Mouse (Mus musculus) CD4-positive, CD25-positive, alpha-beta regulatory T cell, adult 2 months (primary cell): ENCODE data around the gene Med21.

ENCODE experiments used
- DNase-seq: peaks from one replicate; pipeline ENCODE4 v3.0.0-alpha.2; 2012; ENCODE audit warnings: low read depth, low spot score

Med21 gene

DNA sequence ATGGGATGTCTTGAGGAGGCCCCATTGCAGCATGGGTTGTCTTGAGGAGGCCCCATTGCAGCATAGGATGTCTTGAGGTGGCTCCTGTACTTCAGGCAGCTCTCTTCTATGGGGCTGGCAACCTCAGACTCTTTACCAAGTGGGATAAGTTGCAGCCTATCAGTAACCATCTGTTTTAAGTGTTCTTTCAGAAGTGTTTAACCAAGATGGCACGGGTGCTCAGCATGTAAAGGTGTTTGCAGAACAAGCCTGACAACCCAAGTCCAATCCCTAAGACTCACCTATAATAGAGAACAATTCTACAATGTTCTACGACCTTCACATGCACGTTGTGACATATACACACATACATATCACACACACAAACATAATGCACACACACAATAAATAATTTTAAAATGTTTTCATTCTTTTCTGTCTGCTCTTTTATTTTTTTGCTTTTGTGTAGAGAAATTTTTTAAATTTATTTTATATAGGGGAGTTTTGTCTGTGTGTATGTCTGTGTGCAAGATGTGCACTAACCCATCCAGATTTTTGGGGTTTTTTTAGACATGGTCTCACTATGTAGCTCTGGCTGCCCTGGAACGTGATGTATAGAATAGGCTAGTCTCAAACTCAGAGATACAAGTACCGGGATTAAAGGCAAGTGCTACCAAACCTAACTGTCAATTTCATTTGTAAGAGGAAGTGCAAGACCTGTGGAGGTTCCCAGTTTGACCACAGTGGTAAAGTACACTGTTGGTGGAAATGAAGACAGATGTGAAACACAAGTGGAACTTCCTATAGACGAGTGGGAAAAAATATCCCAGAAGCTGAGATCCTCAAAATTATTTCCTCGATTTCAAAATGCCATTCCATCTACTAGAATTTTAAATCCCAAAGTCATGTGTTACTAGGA is 2.0 kb upstream of the Med21 start:
- DNase-seq: no peak

DNA sequence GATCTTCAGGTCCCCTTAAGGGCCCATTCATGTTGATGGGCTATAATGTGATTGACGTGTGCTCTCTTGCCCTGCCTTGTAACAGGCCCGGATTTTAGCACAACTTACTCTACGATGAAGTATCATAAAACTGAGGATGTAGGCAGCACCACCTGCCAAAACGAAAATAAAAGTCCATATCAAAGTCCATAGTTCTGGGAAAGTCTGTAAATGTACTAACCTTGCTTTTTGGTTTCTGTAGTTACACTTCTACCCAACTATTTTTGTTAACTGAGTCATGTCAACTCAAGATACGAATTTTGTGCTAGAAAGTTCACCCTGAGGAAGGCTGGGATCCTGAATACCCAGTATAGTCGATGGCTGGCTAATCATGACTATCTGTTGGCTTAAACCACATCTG is 1.4 kb upstream of the Med21 start:
- DNase-seq: no peak

DNA sequence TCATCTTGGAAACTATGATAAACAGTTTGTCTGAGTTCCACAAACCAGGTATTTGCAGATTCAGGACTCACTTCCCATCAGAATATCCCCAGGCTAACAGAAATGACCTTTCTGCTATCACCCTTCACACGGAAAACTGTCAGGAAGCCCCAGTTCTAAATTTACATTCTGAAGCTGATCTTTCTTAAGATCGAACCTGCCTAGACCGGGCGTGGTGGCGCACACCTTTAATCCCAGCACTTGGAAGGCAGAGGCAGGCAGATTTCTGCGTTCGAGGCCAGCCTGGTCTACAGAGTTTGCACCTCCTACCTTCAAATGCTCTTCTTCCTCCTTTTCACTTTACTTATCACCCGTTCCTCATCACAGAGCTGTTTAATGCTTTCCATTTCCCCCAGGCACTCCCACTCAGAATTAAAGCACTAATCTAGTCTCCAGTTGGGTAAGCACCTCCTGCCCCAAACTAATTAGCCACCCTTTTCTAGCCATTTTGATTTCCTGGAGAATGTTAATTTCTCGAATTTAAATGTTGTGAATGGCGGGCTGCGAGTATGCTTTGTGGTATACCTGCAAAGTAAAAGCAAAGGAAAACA is 631 bp upstream of the Med21 start:
- DNase-seq: no peak

DNA sequence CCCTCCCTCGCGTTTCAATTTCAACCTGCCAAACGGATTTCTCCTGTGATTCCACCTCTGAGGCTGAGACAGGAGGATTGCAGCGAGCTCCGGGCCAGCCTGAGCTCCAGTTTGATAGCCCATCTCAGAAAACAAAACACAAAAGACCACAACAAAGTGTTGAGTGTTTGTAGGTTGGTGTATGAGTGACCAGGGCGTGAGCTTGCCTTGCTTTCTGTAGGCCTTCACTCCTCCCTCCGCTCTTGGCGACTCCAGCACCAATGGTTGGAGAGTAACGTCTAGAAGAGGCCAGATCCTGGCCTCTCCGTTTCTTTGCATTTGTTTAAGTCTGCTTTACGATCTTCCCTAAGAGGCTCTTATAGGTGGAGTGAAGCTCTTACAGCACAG is 830 bp downstream of the Med21 start:
- DNase-seq: no peak

DNA sequence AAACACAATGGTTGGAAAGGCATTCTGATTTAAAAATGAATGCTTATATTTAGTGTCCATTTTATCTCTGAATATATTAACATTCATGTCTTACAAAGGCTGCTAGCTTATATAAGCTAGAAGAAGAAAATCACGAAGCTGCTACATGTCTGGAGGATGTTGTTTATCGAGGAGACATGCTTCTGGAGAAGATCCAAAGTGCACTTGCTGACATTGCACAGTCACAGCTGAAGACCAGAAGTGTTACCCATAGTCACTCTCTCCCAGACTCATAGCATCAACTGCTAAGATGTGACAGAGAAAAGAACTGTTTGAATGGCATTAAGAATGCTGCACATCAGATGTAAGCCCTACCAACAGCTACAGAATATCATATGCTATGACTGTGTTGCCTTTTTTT is 7.7 kb downstream of the Med21 start:
- DNase-seq: no peak

DNA sequence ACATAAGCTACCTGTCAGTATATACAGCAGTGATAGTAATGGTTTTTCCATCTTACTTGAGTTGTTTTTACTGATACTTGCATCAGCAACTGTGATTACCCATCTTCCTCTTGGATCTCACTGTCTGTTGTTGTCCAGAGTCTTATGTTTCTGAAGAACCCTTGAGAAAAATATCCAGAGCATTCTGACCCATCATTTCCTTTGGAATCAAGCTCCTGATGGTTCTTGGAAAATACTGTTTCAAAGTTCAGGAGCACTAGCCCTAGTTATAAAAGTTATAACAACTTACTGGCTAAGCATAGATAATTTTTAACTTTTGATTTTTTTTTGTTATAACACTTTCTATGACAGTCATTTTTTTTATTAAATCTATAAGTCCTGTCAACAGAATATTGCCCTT is 9.1 kb downstream of the Med21 start:
- no peak for DNase-seq

DNA sequence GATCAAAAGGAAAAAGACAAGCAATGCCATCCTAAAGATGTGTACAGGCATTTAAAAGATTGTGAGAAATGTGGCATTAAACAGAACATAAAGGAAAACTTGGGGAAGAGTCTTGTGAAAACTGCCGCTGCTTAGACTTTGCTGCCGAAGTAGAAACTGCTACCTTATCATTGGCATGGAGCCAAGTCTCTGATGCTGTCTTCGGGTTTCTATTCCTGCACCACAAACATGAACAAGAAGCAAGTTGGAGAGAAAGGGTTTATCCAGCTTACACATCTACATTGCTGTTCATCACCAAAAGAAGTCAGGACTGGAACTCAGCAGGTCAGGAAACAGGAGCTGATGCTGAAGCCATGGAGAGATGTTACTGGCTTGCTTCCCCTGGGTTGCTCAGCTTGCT is 10.8 kb downstream of the Med21 start:
- DNase-seq: peak; percentile 18

DNA sequence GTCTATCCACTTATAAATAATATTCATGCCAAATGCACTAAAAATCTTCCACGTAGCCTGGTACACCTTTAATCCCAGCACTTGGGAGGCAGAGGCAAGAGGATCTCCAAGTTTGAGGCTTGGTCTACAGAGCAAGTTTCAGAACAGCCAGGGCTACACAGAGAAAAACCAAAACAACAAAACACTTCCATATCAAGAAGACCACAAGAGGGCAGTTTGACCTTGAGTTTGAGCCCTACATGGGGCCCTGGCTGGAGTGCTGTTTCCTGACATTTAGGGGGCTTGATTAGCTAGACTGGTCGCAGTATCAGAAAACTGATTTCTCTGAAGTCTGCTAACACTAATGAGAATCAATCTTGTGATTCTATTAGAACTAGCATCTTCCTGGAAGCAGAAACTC is 18.2 kb downstream of the Med21 start:
- peak; percentile 17 for DNase-seq

DNA sequence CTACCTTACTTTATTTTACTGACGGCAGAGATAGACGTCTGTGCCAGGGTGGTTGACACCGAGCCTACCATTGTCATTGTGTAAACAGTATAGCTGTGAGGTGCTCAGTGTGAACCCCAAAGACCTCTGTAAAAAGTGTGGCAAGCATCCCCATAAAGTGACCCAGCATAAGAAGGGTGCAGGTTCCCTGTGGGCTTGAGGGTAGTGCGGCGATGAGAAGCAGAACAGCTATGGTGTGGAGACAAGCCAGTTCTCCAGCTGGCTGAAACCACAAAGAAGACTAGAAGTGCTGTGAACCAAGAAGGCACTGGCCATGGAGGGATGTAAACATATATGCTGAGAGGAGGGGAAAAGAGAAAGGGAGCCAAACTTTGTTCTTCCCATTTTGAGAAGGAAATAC is 19.3 kb downstream of the Med21 start:
- DNase-seq: no peak

DNA sequence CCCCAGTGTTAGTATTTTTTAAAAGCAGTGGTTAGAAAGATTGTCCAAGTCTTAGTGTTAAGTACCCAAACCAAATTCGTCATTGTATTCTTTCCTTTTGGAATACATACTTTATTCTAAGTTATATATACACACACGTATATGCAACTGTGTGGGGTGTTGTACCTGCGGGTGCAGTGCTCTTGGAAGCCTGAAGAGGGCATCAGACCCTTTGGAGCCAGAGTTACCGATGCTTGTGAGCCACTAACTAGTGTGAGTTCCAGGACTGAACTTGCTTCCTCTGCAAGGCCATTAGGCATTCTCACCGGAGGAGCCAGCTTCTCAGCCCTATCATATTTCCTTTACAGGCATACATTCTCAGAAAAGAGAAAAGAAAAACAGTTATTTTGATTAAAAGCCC is 20.3 kb downstream of the Med21 start:
- peak; percentile 68 for DNase-seq

DNA sequence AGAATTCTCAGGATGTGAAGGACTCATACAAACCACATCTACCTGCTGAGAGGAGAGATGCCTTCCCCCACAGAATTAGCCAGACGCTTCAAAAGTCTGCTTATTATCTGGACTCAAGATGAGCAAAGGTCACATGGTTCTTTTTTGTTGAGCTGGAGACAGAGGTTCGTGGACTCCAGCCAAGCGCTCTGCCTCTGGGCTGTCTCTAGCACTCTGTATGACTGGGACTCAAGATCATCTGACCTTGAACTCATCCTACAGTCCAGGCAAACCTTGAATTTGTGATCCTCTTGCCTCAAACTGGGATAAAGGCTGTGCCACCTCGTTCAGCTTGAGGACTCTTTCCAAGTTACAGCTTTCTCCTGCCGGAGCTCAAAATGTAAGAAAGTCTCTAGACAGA is 21.8 kb downstream of the Med21 start:
- DNase-seq: no peak

DNA sequence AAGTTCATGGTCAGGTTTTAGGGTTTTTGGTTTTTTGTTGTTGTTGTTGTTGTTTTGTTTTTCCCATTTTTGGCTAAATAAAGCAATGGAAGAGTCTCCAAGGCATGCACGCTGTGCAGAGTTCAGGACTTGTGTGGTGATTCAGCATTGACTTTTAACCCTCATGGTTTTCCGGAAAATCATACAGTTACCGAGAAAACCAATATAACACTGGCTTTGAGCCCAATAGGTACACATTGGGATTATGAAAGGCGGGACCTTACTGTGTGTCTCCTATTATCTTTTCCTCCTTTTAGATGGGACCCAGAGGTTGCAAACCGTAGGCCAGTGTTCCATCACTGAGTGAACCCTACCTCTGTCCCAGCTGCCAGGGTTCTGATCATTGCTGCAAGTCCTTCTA is 22.6 kb downstream of the Med21 start:
- no peak for DNase-seq

DNA sequence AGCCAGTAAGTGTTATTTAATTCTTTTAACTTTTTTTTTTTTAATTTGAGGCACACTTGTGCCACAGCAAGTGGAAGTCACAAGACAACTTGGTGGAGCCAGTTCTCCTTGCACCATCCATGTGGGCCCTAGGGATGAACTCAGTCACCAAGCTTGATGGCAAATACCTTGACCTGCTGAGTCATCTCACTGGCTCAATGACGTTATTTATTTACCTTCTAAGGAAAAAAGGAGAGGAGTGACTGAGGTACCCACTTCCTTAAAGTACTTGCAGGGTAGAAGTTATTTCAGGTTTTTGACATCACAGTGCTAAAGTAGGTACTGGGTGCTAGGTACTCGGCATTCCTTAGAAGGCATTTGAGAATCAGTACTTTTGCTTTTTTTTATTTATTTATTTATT is 23.1 kb downstream of the Med21 start:
- DNase-seq: no peak

DNA sequence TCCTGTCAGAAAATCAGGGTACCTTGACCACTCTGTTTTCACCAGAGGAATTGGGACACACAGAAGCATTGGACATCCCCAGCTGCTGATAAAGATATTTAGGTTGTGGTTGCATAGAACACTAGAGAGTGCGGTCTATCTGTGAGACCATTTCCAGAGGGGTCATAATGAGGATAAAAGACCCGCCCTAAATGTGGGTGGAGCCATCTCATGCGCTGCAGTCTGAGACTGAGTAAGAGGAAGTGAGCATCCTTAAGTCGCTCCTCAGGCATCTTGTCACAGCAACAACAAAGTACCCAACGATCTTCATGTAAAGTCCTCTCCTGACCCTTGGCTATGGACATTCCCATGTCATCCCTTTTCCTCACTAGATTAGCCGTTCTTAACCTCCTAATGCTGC is 24.5 kb downstream of the Med21 start:
- DNase-seq: no peak

DNA sequence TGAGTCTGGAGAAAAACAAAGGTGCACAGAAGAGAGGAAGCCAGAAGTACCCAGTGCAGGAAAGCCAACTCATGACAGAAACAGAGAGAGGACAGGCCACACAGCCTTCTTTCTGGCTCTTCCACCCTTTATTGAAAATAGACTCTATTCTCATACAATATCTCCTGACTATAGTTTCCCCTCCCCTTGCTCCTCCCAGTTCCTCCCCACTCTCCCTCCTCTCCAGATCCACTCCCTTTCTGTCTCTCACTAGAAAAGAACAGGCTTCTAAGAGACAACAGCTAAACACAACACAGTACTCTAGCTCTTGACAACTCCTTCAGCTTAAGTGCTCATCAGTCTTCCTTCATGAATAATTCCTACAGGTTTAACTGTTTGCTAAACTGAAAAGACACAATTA is 26.3 kb downstream of the Med21 start:
- no peak for DNase-seq

DNA sequence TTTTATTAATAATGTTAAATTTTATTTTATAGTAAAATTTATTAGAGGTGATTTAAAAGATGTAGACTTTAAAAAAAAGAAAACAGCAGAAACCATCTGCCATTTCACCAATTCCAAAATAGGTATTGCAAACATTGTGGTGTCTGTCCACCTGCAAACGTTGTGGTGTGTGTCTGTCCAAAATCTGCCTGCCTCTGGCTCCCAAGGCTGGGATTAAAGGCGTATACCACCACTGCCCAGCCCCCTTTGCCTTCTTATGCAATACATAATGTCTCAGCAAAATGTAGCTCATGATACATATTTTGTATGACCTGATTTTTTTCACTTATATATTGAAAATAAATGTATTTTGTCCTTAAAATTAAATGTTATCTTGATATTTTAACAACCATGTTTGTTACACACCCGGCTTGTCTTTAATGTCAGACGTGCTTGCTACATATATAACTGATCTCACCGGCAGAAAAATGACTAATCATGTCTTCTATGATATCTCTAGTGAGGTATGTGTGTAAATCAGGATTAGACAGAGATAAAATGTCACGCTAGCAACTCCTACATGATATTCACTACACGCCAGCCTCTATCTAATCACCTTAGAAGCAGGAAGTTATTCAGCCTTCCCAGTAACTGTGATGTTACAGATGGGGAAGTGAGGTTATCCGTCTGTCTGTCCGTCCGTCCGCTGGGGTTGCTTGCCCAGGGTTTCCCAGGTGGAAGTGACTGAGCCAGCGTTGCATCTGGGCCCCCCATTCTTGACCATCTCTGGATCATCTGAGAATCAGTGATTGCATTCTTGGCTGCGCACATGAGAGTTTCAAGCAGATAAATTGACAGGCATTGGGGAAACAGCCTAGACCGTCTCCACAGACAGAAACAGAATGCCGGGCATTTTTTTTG is 28.9 kb downstream of the Med21 start:
- no peak for DNase-seq

DNA sequence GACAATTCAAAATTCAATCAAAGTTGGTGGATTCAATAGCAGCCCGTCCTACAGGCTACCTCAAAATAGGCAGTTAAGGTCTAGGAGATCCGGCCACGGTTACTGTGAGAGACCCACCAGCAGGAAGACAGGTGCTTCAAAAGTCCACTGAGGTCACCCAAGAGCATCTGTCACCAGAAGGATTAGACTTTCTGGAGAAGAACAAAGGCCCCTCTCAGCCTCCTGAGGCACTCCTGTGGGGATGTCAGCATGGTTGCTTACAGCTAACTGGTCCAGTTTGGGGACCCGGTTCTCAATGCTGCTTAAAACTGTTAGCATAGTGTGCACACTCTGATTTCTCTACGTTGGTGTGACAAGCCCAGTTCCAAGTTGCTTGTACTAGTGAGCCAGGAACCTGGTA is 29.8 kb downstream of the Med21 start:
- DNase-seq: no peak

DNA sequence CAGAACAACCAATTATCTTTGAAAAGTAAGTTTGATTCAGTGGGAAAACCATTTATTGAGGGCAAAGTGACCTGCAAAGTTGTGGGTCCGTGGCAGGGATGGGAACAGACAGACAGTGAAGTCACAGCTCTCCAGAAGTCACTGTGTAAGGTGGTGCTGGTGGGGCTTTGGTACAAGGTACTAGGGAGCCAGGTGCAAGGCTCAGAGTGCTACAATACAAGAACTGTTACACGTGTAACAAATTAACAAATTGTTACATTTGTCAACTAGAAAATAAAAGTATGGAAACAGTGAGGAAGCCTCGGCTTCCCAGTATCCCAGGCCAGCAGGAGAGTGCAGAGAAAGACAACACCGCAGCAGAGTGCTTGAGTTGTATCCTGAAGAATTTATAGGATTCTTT is 31.3 kb downstream of the Med21 start:
- DNase-seq: no peak

DNA sequence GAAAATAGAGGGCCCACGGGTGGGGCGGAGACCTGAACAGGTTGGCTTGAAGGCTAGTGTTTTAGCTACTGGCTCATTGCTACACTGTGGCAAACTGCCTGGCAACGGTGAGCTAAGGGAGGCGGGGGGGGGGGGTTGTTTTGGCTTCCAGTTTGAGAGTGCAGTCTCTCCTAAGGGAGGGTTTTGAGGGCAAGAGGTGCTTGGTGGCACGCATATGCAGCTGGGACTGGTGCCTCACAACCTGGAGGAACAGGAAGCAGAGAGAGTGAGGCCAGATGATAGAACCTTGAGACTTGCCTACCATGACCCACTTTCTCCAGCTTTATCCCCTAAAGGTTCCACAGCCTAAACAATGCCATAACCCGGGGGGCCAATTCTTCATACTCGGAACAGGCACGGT is 32.1 kb downstream of the Med21 start:
- DNase-seq: no peak

DNA sequence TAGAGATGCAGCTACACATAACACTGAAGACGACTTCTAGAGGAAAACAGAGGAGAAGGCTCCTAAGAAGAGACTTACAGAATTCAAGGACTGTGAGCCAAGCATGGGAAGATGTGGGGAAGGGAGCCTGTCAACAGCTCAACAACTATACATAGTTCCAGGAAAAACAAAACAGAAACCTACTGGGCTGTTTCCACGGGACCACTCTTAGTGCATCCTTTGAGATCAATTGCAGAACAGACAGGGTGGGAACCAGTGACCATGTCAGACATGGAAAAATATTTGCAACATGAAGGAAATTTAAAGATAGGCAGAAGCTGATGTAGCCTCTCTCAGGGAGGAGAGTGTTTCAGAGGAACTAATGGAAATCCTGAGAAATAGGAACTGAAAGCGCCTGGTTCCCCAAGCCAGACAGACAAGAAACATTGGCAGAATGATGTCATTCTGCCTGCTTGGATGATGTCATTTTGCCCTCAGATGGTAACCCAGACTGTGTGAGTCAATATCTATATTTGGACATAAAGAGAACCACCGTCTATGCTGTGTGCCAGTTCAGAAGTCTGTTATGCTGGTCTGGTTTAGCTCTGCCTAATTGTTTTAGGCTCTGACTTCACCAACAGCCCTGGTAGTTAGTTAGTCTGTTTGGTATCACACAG is 32.7 kb downstream of the Med21 start:
- peak; percentile 11 for DNase-seq

DNA sequence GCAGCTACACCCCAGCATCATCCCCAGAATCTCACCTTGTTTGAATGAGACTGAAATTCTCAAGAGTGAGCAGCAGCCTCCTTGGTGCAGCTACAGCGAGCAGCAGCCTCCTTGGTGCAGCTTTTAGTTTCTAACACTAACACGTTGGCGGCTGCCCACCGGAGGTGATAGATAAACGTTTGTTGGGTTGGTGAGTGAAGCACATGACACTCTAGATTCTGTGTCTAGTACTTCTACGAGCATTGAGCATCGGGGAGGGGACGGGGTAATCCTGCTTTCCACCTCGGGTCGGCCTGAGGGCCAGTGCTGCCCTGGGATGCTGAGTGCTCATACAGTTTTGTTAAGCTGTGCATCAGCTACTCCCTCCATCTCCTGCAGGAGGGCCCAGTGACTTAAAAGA is 34.6 kb downstream of the Med21 start:
- no peak for DNase-seq
